Mouse (Mus musculus) adrenal gland (tissue): Measurements from ENCODE around the gene Ell.

ENCODE experiments used
- intact Hi-C: fragments of 180-260 bp; cut with DNase I; formaldehyde crosslinking; loops from one replicate; pipeline ENCODE4 v1.15.1; 2025
- long read RNA-seq, 2 experiments: library from polyadenylated mRNA; unstranded; transcript quantifications; one replicate each; pipeline ENCODE4 v2.0.0; 2020; ENCODE audit warnings: borderline replicate concordance in 1 of 2; ENCODE audit not compliant: insufficient replicate concordance in 1 of 2

The Ell gene
- long read RNA-seq, experiment 1, transcript Ell-201 (12 exons, 3,072 nt), result major isoform, 9 of 15 reads
- long read RNA-seq, experiment 1, partial matches to known transcripts, result 5 of 15 reads
- long read RNA-seq, experiment 1, other reads (novel, unspliced or antisense), result 1 of 15 reads
- long read RNA-seq, experiment 2, partial matches to known transcripts, result 3 of 8 reads
- long read RNA-seq, experiment 2, other reads (novel, unspliced or antisense), result 3 of 8 reads

- intact Hi-C loops, result no loop called here
Measured at GRCm38 (mm10) chr8:70539077-70539813, at the start of gene Ell. Gene Ell, plus strand, starts transcription at chr8:70539457.

GRCm38 (mm10) chr8:70489576-70489975 lies 49.7 kb upstream of the Ell start:
- intact Hi-C loops, result no loop called here

- intact Hi-C loops, result no loop called here
Measured at GRCm38 (mm10) chr8:70490061-70490879, 49.0 kb upstream of the Ell start.

- intact Hi-C loops, result no loop called here
Measured at GRCm38 (mm10) chr8:70490880-70491495, 48.3 kb upstream of the Ell start.

- intact Hi-C loops, result no loop called here
Measured at GRCm38 (mm10) chr8:70492664-70493640, 46.3 kb upstream of the Ell start, which contains the start of gene Crlf1. Gene Crlf1, plus strand, starts transcription at chr8:70493158.

GRCm38 (mm10) chr8:70493692-70494415 lies 45.4 kb upstream of the Ell start:
- intact Hi-C loops, result no loop called here

GRCm38 (mm10) chr8:70494416-70494945 lies 44.8 kb upstream of the Ell start:
- intact Hi-C loops, result no loop called here

- intact Hi-C loops, result no loop called here
Measured at GRCm38 (mm10) chr8:70495001-70495770, 44.1 kb upstream of the Ell start.

- intact Hi-C loops, result no loop called here
Measured at GRCm38 (mm10) chr8:70495771-70496062, 43.5 kb upstream of the Ell start.

- intact Hi-C loops, result no loop called here
Measured at GRCm38 (mm10) chr8:70500386-70501301, 38.6 kb upstream of the Ell start.

- intact Hi-C loops, result no loop called here
Measured at GRCm38 (mm10) chr8:70501820-70502529, 37.3 kb upstream of the Ell start.

- intact Hi-C loops, result no loop called here
Measured at GRCm38 (mm10) chr8:70502540-70502939, 36.7 kb upstream of the Ell start.

GRCm38 (mm10) chr8:70503062-70503750 lies 36.1 kb upstream of the Ell start:
- intact Hi-C loops, result loop anchor here (1.0 kb wide), 1 partner anchor 120 kb away; no protein-coding TSS in a partner anchor

GRCm38 (mm10) chr8:70504291-70504716 lies 35.0 kb upstream of the Ell start:
- intact Hi-C loops, result loop anchor here (2.0 kb wide), 1 partner anchor 90 kb away; no protein-coding TSS in a partner anchor

- intact Hi-C loops, result loop anchor here (2.0 kb wide), 1 partner anchor 90 kb away; no protein-coding TSS in a partner anchor
Measured at GRCm38 (mm10) chr8:70504851-70505250, 34.4 kb upstream of the Ell start.

GRCm38 (mm10) chr8:70505698-70506327 lies 33.4 kb upstream of the Ell start:
- intact Hi-C loops, result loop anchor here (2.0 kb wide), 1 partner anchor 91 kb away; no protein-coding TSS in a partner anchor
